ENCODE assay signal across 8 mouse cellular contexts in the genomic region with DNA sequence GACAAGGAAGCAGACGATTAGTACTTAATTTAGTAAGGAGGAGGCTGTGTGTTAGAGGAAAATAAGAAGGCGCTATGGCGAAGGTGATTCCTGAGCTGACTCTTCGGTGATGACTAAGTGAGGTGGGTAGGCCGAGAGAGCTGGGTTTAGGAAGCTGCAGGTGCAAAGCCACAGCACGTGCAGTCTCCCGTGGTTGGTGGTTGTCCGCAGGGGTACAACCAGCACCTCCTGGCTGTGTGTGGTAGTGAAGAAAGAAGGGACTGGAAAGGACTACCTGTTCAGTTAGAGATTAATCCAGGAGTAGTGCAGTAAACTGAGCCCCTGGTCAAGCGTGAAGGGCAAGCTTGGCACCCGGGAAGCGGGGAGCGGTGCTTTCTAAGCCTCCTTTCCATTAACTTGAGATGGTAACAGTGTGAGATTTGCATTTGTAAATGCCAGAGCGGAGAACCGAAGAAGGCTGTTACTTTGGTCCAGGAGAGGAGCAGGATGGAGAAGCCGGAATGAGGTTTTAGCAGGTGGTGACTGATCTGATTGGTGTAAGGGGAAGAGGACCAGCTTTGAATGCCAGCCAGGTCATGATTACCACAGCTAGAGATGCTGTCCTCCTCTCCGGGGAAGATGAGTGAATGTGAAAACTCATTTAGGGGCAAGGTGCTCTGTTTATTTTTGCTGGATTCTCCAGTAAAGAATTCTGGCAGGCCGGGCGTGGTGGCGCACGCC. TPM values are rescaled to one million over a fixed set of nuclear protein-coding genes. Genes with fewer than 3 reads are reported as not detected.
DNase-seq lines count a peak whose midpoint lies in the region; ATAC-seq and TF ChIP-seq lines count a peak whose summit lies in the region.

No protein-coding gene starts in this region.

- peaks cover 32% of the 10 kb centered on the region for H3K4me1 ChIP-seq in cerebellum, adult 2 months (ENCODE audit: control insufficient read depth, insufficient read depth, low read length)
- H3K4me1 ChIP-seq in forebrain, embryonic 14.5 days (ENCODE audit: control insufficient read depth, insufficient read depth, low read length), result peaks cover 11% of the 10 kb centered on the region
- H3K4me1 ChIP-seq in midbrain, embryonic 12.5 days, result peaks cover 47% of the 10 kb centered on the region

- no peaks in the 10 kb centered on the region for H3K9me3 ChIP-seq in forebrain, embryonic 14.5 days (replicated peaks; ENCODE audit: control insufficient read depth, low read length)
- H3K9me3 ChIP-seq in midbrain, embryonic 12.5 days, result no peaks in the 10 kb centered on the region

- TF ChIP-seq CTCF in cerebellum, adult 2 months (IDR thresholded peaks at IDR 0.05; ENCODE audit: borderline replicate concordance, insufficient read depth, low read depth, low read length), result no peak

- no peak for TF ChIP-seq POLR2A in cerebellum, adult 2 months (IDR thresholded peaks at IDR 0.05; ENCODE audit: borderline replicate concordance, insufficient read depth, low read length)

- no peak for ATAC-seq in forebrain, embryonic 14.5 days
- no peak for ATAC-seq in midbrain, embryonic 12.5 days (ENCODE audit: low FRiP score, low read depth)

- peak overlapping the region; percentile 98 for H3K27ac ChIP-seq in cerebellum, adult 2 months (ENCODE audit: insufficient read depth, low read length)
- no peak overlapping the region for H3K27ac ChIP-seq in forebrain, embryonic 14.5 days (ENCODE audit: low read depth, low read length)
- 0 out of 2 replicates have a peak overlapping the region, but pooled peaks have one; percentile 15 for H3K27ac ChIP-seq in midbrain, embryonic 12.5 days (replicated peaks)

- DNase-seq in cerebellum, adult 2 months, result peak in 1 of 2 experiments; percentile 51
- DNase-seq in cerebellum, postnatal 36 days, result no peak
- peak; percentile 43 to 51 for DNase-seq in CD8-positive naive resting alpha-beta T cell, adult 2 months (ENCODE audit: low read depth in 2 of 2, low spot score in 2 of 2)
- no peak for DNase-seq in forebrain, embryonic 14.5 days (ENCODE audit: low spot score)
- peak; percentile 79 for DNase-seq in kidney, postnatal 10 days
- DNase-seq in thymus, postnatal 36 days, result peak; percentile 68 to 82
- DNase-seq in gastrocnemius, postnatal 4 days (ENCODE audit: low spot score in 2 of 2), result no peak

- peak overlapping the region; percentile 66 for H3K4me2 ChIP-seq in forebrain, embryonic 14.5 days (ENCODE audit: low read length)
- peak overlapping the region; percentile 88 for H3K4me2 ChIP-seq in midbrain, embryonic 12.5 days (replicated peaks)

- H3K9ac ChIP-seq in forebrain, embryonic 14.5 days (ENCODE audit: low read length), result peak overlapping the region; percentile 78
- H3K9ac ChIP-seq in midbrain, embryonic 12.5 days (replicated peaks), result peak overlapping the region; percentile 70

- no peaks in the 10 kb centered on the region for H3K27me3 ChIP-seq in cerebellum, adult 2 months (ENCODE audit: control insufficient read depth, insufficient read depth, low read length)
- H3K27me3 ChIP-seq in forebrain, embryonic 14.5 days (replicated peaks; ENCODE audit: control insufficient read depth, insufficient read depth, low read length), result peaks cover 10% of the 10 kb centered on the region
- H3K27me3 ChIP-seq in midbrain, embryonic 12.5 days, result peaks cover 61% of the 10 kb centered on the region

- peak overlapping the region; percentile 99 for H3K4me3 ChIP-seq in cerebellum, adult 2 months (replicated peaks; ENCODE audit: insufficient read depth, low read depth, low read length)
- peak overlapping the region; percentile 54 for H3K4me3 ChIP-seq in forebrain, embryonic 14.5 days (ENCODE audit: low read depth, low read length)
- H3K4me3 ChIP-seq in midbrain, embryonic 12.5 days, result peak overlapping the region; percentile 59

- H3K36me3 ChIP-seq in forebrain, embryonic 14.5 days (ENCODE audit: control insufficient read depth, insufficient read depth, low read length), result no peaks in the 10 kb centered on the region
- H3K36me3 ChIP-seq in midbrain, embryonic 12.5 days, result no peaks in the 10 kb centered on the region

- 24% methylated on average over 20 of the region's 20 CpGs for WGBS in cerebellum, adult 2 months
- 25% methylated on average over 20 of the region's 20 CpGs for WGBS in forebrain, embryonic 14.5 days
- 20% methylated on average over 20 of the region's 20 CpGs for WGBS in midbrain, embryonic 12.5 days

RNA-seq across cellular contexts. Expression of gene Myo1c, which starts 2.1 kb away (rescaled TPM):
- polyA plus RNA-seq in cerebellum, adult 2 months (2012; rRNA removed), result 26.9 and 28.5 TPM in 2 replicates
- polyA plus RNA-seq in forebrain, embryonic 14.5 days (2014; fragmentation: Nextera tagmentation; extraction: Ambion mirVana), result 5.7 and 6.6 TPM in 2 replicates
- 15.5 and 16.4 TPM in 2 replicates for polyA plus RNA-seq in midbrain, embryonic 12.5 days (2016; fragmentation: Nextera tagmentation; extraction: Ambion mirVana)
- total RNA-seq in gastrocnemius, postnatal 4 days (2021), result 10 to 100 TPM; 87.9 to 88.1 TPM

RNA-seq across cellular contexts. Expression of gene Inpp5k, which starts 21.6 kb away (rescaled TPM):
- 81.3 and 87.4 TPM in 2 replicates for polyA plus RNA-seq in cerebellum, adult 2 months (2012; rRNA removed)
- polyA plus RNA-seq in forebrain, embryonic 14.5 days (2014; fragmentation: Nextera tagmentation; extraction: Ambion mirVana), result 53.9 and 55.5 TPM in 2 replicates
- polyA plus RNA-seq in midbrain, embryonic 12.5 days (2016; fragmentation: Nextera tagmentation; extraction: Ambion mirVana), result 27.2 and 28.4 TPM in 2 replicates
- 10 to 100 TPM; 26.7 to 28.4 TPM for total RNA-seq in gastrocnemius, postnatal 4 days (2021)

RNA-seq across cellular contexts. Expression of gene Crk, which starts 26.7 kb away (rescaled TPM):
- polyA plus RNA-seq in cerebellum, adult 2 months (2012; rRNA removed), result 80.6 and 83.1 TPM in 2 replicates
- polyA plus RNA-seq in forebrain, embryonic 14.5 days (2014; fragmentation: Nextera tagmentation; extraction: Ambion mirVana), result 105 and 109 TPM in 2 replicates
- polyA plus RNA-seq in midbrain, embryonic 12.5 days (2016; fragmentation: Nextera tagmentation; extraction: Ambion mirVana), result 140 and 142 TPM in 2 replicates
- 10 to 100 TPM; 67.5 to 76.6 TPM for total RNA-seq in gastrocnemius, postnatal 4 days (2021)

Comparison
In these comparisons a context has a peak if more than half of its experiments do, and no peak if none do; other contexts are left out.
1. DNase-seq: peak in CD8-positive naive resting alpha-beta T cell, adult 2 months (2 of 2), kidney, postnatal 10 days (single experiment) and thymus, postnatal 36 days (2 of 2); none in cerebellum, postnatal 36 days (0 of 2), forebrain, embryonic 14.5 days (single experiment) and gastrocnemius, postnatal 4 days (0 of 2).
2. Peak in every context shown above with its lines, with median percentiles within 50 percentile points of each other: H3K4me3 ChIP-seq.